Mouse (Mus musculus): ENCODE results near the gene Gm8108.
A peak's percentile ranks its signal among the peaks of the same experiment; 100 is the strongest.
"Not testable (repeated sequence)": the region's sequence is repeated elsewhere in the genome, so short reads cannot be mapped to it uniquely, and the experiment has no call there.

Gene Gm8108

DNA sequence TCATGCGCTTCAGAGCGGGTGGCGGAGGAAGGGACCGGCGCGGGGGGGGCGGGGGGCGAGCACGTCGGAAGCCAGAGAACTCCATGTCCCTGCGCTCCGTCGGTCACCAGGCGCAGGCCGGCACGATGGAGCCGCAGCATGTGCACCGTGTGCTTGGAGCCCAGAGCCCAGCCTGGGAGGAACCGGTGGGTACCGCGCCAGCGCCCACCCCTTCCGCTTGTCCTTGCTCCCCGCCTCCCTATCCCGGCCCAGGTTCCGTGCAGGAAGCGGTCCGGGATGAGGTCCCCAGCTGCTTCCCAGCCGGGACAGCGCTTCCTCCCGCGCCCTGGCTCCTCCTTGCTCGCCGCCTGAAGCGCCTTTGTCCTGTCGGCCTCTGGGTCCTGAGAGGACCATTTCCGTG is at the start of gene Gm8108:
Gm8108 (plus strand) TSS at position 101 of the 400 bp plus-strand sequence.
- DNase-seq (ENCODE audit: low spot score in 2 of 2) = peak; percentile 16 to 47

DNA sequence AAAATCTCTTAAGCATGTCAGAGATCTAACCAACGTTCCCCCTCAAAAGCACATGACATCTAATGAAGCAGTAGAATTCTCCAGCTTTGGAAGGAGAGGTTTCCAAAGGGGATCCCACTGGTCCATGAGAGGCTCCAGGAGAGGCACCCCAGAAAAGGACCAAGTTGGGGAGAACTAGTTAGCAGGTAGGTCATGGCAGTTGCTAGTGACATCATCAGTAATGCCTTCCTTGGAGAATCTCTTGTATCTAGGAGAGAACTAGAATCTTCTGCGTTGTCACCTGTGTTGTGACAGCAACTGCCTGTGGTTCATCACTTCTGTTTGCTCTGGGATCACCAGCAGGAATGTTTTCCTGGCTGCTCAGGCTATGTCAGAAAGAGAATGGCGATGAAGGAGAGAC is 26.5 kb upstream of the Gm8108 start, which contains the start of gene Gm3115:
Gm3115 (plus strand) TSS at position 301 of the 400 bp plus-strand sequence.
- DNase-seq (ENCODE audit: low spot score in 2 of 2) = not testable (repeated sequence)

DNA sequence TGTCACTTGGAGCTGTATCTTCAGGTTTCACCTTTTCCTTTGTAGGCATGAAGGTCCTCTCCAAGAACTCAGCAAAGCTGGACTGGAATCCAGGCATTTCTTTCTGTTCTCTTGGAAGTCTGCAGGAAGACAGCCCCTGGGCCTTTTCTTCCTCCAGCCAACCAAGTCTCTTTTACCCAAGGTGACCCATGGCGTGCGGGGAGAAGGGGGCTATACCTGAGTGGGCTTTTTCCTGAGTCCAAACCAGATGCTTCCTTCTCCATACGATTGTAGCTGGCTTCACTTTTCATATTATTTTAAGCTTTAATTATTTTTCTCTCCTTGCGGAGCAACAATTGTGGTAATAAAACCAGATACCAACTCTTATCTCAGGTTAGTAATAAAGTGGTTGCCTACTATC is 31.3 kb downstream of the Gm8108 start:
- DNase-seq (ENCODE audit: low spot score in 2 of 2) = peak in 1 of 2 experiments; percentile 58

DNA sequence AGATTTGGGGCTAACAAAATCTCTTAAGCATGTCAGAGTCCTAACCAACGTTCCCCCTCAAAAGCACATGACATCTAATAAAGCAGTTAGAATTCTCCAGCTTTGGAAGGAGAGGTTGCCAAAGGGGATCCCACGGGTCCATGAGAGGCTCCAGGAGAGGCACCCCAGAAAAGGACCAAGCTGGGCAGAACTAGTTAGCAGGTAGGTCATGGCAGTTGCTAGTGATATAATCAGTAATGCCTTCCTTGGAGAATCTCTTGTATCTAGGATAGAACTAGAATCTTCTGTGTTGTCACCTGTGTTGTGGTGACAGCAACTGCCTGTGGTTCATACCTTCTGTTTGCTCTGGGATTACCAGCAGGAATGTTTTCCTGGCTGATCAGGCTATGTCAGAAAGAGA is 54.4 kb downstream of the Gm8108 start, which contains the start of gene Gm3127:
Gm3127 (plus strand) TSS at position 301 of the 400 bp plus-strand sequence.
- not testable (repeated sequence) for DNase-seq (ENCODE audit: low spot score in 2 of 2)

DNA sequence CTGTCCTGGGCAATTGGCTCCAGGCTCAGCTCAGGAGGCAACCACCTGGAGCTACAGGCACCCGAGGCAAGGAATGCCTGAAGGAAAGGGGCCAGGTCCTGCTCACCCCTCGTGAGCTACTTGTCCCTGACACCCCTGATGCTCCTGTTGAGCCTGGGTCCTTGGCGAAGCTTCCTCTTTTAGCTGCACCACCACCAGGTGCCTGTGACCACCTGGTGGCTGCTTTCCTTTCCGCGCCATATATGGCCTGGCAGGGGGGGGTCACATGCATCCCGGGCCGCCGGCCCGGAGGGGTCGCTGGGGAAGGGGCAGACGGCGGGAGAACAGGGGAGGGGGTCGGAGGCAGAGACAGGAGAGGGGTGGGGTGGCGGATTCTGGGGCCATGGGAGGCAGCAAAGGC is 71.7 kb downstream of the Gm8108 start:
- DNase-seq (ENCODE audit: low spot score in 2 of 2) = not testable (repeated sequence)
